Mouse (Mus musculus): ENCODE measurements around the gene Slc35e3.

Slc35e3 gene

DNA sequence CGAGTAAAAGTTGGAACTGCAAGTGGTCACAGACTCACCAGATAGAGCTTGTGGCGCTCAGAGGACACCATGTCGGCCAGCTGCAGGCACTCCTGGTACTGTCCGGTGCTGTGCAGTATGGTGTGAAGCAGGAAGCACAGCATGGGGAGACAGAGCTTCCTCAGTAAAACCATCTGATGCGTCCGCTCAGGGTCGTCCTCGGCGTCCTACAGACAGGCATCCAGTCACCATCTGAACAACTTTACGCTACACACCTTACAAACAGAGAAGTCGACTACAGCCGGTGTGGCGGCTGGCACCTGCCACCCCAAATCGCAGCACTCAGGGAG is 5.1 kb upstream of the Slc35e3 start:
- in situ Hi-C loops (cut with MboI; ENCODE audit: low sequenced_read_pairs): no loop called here

DNA sequence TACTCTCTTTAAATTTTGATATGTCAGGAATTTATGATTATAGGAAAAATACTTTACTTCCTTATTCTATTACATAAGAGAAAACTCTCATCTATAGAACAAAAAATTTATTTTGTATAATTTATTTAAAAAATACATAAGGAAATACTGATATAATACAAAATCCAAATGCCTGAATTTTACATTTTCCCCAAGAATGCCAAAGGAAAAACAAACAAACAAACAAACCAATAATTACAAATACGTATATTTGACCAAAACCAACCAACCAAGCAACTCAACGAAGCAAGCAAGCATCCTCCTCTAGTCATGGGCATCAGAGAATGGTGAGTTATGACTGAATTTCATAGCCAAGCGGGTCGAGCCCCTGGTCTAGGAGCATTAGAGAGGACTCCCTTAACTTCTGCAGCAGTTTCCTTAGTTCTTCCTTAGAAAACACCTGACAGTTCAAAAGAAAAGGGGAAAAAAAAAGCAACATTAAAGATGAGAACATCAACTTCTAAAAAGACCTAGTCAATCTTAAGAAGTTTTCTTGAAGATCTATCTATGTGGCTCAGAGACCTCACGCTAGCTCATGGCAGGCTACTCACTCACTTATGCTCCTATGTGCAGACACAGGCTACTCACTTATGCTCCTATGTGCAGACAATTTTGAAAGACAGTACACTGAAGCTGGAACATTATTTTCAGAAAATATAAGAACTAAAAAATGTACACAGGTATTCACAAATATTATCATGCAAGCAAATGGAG is 4.5 kb upstream of the Slc35e3 start:
- in situ Hi-C loops (cut with MboI; ENCODE audit: low sequenced_read_pairs): no loop called here

DNA sequence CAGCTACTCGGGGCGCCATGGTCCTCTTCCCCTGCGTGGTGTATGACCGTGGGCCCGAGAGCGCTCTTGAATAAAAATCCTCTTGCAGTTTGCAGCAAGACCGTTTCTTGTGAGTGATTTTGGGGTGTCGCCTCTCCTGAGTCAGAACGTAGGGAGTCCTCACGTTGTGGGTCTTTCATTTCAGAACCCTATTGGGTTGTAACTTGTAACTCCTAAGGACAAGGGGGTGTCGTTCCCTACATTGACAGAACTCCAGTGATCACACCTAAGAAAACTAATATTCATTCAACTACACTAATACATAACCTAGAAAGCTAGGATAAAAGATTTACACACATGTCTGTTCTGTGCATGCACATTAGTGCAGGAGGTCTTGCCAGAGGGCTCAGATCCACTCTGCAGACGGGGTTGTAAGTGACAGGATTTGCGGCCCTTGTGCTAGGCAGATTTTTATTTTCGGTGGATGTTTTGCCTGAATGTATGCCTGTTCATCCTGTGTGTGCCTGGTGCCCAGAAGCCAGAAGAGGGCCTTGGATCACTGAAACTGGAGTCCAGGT is 3.7 kb upstream of the Slc35e3 start:
- in situ Hi-C loops (cut with MboI; ENCODE audit: low sequenced_read_pairs): loop anchor here (25.0 kb wide), 1 partner anchor 612 kb away; the partner anchor contains the start of gene Gm9049

DNA sequence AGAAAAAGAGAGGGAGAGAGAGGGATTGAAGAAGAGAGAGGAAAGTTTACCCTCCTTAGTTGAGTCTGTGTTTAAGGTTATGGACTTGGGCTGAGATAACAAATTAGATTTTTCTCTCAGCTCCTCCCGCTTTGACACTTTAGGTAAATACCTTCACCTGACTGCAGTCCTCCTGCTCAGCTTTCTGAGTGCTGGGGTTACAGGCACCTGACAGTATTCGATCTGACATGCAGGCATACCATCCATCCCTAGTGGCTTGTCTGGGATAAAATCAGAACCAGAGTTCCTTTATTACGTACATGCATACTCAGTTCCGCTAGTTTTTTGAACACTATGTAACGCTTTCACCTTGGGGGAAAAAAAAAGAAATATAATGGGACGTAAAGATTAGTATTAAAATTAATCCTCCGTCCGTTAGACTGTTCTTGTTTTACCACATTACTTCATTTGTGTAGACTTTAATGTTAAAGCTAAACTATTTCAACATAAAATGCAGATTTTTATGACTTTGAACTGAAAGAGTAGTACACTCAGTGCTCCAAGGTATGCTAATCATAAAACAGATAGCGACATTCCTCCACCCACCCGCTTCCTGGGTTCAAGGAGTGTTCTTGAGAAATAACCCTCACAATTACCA is 3.0 kb upstream of the Slc35e3 start:
- in situ Hi-C loops (cut with MboI; ENCODE audit: low sequenced_read_pairs): loop anchor here (25.0 kb wide), 1 partner anchor 613 kb away; the partner anchor contains the start of gene Gm9049

DNA sequence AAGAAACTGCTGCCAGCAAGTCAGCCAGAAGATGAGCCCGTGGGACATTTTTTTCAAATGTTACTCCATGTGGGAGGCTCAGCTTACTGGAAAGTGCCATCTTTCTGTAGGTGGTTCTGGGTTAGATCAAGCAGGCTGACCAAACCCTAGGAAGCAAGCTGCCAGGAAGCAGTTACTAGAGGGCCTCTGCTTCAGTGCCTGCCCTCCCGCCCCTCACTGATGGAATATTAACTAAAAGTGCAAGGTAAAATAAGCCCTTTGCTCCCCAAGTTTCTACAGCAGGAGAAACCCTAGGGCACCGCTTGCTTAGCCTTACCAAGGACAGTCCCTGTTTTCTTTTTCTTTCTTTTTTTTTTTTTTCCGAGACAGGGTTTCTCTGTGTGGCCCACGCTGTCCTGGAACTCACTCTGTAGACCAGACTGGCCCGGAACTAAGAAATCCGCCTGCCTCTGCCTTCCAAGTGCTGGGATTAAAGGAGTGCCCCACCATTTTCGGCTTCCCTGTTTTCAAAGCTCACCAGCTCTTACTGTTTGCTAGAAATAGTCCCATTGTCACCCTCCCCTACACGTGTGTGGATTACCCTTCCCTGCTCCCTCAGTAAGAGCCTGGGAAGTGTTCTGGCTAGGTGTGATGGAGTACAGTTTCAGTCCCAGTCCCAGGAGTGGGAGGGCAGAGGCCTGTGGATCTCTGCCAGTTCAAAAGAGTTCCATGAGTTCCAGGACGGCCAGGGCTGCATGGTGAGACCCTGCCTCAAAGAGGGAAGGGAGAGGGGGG is 2.3 kb upstream of the Slc35e3 start:
- in situ Hi-C loops (cut with MboI; ENCODE audit: low sequenced_read_pairs): loop anchor here (25.0 kb wide), 1 partner anchor 614 kb away; the partner anchor contains the start of gene Gm9049

DNA sequence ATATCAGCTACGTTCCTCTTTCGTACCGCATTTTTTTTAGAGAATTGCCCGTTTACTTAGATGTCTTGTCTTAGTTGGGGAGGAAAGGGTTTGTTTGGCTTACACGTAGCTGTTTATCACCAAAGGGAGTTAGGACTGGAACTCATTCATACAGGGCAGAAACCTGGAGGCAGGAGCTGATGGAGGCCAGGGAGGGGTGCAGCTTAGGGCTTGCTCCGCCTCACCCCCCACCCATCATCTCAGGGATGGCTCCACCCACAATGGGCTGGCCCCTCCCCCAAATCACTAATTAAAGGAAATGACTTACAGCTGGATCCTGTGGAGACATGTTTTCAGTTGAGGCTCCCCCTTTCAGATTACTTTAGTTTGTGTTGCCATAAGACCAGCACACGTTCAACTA is 1.5 kb upstream of the Slc35e3 start:
- in situ Hi-C loops (cut with MboI; ENCODE audit: low sequenced_read_pairs): loop anchor here (25.0 kb wide), 1 partner anchor 615 kb away; the partner anchor contains the start of gene Gm9049

DNA sequence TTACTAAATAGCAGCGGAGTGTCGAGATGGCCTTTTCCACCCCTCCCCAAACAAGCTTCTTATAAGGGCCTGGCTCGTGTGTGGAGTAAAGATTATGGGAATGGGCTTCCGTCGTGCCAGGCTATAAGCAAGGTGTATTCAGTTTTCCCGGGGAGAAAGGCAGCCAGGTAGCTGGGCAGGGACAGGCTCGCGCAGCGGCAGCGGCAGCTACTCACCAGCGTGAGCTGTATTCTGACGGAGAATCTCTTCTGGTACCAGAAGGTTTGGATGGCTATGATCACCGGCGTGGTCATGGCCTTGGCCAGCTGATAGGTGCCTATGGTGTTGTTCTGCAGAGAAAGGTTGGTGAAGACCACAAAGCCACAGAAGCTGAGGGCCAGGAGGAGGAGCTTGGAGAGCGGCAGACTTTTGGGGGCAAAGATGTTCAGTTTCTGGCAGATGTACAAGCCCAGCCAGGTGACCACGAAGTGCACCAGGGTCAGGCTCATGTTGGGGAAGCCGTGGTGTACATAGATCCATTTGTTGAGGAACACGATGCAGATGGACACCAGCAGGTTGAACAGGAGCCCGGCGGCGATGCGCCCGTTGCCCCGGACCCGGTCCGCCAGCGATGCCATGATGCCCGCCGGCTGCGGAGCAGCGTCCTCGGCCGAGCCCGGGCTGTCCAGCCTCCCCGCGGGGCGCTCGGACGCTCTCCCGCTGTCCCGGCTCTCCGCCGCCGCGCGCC is 432 bp downstream of the Slc35e3 start:
- in situ Hi-C loops (cut with MboI; ENCODE audit: low sequenced_read_pairs): loop anchor here (25.0 kb wide), 1 partner anchor 617 kb away; the partner anchor contains the start of gene Gm9049

DNA sequence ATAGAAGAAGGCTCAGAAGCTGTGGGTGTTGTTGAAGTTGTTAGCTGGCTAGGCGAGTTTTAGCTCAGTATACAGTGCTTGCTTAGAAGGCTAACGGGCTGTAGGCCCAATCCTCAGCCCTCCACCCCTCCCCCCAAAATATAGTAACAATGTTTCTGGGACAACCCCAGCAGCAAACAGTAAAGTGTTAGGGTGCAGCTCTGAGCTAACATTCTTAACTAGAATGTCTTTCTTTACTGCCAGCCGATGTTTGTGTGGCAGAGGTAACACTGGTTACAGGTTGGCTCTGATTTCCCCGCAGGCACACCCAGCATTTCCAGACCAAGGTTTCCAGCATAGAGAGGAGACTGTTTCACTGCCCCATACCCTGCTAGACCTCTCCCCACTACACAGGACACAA is 2.2 kb downstream of the Slc35e3 start:
- in situ Hi-C loops (cut with MboI; ENCODE audit: low sequenced_read_pairs): loop anchor here (25.0 kb wide), 1 partner anchor 618 kb away; the partner anchor contains the start of gene Gm9049

DNA sequence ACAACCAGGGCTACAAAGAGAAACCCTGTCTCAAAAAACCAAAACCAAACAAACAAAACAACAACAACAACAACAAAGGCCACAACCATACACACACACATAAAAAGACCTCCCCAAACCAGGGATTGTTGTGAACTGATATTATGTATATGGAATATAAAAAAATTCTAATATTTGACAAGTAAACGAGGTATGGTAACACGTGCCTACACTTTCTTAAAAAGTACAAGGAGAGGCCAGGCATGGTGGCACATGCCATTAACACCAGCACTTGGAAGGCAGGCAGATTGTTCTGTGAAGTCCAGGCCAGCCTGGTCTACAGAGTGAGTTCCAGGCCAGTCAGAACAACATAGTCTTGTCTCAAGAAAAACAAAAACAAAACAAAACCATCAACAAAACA is 3.0 kb downstream of the Slc35e3 start:
- in situ Hi-C loops (cut with MboI; ENCODE audit: low sequenced_read_pairs): loop anchor here (25.0 kb wide), 1 partner anchor 619 kb away; the partner anchor contains the start of gene Gm9049

DNA sequence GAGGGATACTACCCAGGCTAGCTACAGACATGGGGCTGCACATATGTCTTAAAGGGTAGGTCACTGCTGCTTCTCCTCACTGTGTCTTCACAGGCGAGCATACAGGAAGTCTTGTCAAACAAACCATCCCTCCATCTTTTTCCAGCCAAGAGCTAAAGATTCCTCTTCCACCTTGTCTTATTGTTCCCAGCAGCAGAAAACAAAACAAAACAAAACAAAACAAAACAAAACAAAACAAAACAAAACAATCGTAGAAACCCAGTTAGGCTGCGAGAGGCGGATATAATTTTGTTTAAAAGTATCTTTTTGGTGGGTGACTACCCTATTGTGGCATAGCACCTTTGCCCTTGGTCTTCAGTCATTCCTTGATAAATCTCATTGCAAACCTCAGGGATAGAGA is 3.5 kb downstream of the Slc35e3 start:
- in situ Hi-C loops (cut with MboI; ENCODE audit: low sequenced_read_pairs): loop anchor here (25.0 kb wide), 1 partner anchor 620 kb away; the partner anchor contains the start of gene Gm9049

DNA sequence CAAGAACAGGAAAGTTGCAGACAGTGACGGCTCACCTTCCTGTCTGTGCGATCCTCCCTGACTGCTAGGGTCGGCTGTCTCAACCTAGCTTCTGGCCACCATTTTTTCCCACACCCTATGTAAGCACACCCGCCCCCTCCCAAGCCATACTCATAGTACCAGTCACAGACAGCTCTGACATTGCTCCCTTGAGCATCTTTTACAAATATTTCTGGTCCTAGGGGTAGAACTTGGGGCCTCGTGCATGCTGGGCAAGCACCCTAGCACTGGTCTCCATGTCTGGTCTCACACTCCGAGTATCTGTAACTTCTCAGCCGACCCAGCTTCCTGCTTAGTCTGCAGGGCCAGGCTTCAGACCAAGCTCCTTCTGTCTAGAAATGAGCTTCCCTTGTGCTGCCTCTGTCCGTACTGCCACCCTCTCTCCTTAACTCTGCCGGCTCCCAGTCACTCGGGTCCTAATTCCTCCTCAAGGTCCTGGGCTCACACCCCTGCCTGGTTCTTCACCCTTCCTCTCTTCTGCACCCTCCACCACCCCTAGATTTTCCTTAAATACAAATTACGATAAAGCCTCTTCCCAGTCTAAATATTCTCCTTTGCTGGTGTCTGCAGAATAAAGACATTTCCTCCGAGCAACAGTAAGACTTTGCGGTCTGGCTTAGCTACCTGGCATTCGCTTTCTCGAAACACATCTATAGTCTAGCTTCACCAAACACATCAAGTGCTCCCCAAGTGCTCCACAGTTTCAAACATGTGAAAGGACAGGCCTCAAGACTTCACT is 4.3 kb downstream of the Slc35e3 start:
- in situ Hi-C loops (cut with MboI; ENCODE audit: low sequenced_read_pairs): loop anchor here (25.0 kb wide), 1 partner anchor 620 kb away; the partner anchor contains the start of gene Gm9049

DNA sequence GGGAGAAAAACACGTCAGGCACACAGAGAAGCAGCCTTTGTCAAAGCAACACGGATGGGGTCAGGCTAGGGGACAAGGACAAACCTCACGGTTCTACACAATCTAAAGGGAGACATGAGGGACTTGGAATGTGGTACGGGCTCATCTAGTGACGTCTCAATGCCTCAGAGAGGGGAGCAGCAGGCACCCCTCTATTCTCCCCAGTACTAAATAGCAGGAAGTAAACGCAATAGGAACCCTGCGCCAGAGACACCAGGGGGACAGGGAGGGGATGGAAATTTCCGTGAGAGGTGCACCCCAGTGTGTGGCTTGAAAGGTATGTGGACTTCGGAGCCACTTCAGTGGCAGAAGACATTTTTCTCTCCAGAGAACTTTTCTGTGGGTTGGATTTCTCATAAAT is 5.2 kb downstream of the Slc35e3 start:
- in situ Hi-C loops (cut with MboI; ENCODE audit: low sequenced_read_pairs): loop anchor here (25.0 kb wide), 1 partner anchor 621 kb away; the partner anchor contains the start of gene Gm9049

DNA sequence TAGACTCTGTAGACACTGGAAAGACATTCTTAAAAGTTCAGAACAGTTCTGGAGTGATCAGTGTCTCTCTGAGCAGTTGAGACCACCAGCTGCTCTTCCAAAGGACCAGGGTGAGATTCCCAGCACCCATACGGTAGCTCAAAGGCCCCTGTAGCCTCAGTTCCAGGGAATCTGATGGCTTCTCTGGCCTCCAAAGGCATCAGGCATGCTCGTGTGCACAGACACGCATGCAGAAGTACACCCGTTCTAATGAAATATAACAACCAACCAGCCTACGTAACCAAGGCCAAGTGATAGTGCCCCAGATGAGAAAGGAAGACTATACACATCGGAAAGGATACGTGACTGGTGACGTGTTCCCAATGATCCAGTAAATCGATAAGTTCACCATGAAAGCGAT is 6.0 kb downstream of the Slc35e3 start:
- in situ Hi-C loops (cut with MboI; ENCODE audit: low sequenced_read_pairs): loop anchor here (25.0 kb wide), 1 partner anchor 622 kb away; the partner anchor contains the start of gene Gm9049

DNA sequence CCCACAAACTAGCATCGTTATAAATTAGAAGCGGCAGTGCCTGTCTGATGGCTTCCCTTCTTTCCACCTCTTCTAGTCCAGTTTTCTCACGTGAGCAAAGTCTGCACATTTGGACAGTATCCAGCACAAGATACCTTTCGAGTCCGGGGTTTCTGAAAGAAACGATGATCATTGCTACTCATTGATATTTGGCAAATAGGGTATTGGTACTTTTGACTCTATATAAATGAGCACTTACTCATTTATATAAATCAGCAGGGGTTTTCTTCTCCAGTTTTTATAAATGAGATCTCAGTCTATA is 6.6 kb downstream of the Slc35e3 start:
- in situ Hi-C loops (cut with MboI; ENCODE audit: low sequenced_read_pairs): loop anchor here (25.0 kb wide), 1 partner anchor 623 kb away; the partner anchor contains the start of gene Gm9049

DNA sequence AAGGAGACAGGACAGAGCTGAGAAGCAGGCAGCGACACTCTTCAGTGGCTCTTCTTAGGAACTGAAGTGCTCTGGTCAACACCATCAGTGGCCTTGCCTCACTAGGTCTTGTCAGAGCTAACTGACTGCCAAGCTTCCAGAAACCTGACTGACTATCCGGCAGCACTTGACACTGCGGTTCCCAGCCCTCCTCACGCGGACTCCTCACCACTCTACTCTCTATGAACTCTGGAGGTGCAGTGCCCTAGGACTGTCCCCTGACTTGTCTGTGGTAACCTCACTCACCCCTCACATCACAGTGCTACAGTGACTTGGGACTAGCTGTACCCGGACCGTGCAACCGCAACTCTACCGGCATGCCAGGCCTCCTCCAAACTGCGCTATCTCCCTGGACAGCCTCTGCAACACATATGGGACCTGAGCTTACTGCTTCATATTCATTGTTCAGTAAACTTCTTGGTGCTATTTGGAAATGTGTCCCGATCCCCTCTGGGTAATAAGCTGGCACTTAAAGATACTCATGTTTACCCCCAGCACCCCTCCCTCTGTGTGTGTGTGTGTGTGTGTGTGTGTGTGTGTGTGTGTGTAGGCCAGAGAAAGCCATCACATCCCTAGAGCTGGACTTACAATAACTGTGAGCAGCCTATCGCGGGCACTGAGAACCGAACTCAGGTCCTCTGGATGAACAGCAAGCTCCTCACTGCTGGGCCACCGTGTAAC is 7.1 kb downstream of the Slc35e3 start:
- in situ Hi-C loops (cut with MboI; ENCODE audit: low sequenced_read_pairs): loop anchor here (25.0 kb wide), 1 partner anchor 623 kb away; the partner anchor contains the start of gene Gm9049

DNA sequence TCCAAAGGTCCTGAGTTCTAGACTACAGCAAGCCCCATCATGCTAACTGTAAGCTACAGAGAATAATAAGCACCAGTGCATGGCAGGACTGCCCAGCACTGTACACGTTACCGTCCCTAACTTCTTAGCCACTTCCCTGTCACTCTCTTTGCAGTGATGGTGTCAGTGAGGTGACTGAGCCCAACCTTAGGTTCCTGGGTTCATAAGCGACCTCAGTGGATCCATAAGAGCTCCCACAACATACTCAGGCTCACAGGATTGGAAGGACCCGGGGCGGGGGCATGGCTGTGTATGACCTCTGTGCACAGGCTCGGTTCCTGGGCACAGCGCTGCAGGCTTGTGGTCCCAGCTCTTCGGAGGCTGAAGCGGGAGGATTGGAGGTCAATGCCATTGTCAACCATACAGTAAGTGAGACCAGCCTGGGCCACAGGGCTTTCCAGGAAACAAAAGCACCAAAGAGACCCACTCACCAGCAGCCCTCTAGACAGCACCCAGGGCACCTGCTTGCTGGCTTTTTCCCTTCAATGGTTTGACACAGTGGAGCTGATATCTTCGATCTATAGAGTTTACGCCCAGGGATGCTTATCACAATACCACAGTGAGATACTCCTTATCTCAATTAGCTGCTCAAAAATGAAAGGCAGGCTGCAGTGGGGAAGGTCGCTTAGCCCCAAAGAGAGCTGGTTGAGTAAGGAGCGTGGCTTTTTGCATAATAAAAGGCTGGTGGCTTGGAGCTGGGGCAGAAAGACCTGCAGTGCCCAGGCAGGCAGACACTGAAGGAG is 7.8 kb downstream of the Slc35e3 start:
- in situ Hi-C loops (cut with MboI; ENCODE audit: low sequenced_read_pairs): loop anchor here (25.0 kb wide), 1 partner anchor 624 kb away; the partner anchor contains the start of gene Gm9049

DNA sequence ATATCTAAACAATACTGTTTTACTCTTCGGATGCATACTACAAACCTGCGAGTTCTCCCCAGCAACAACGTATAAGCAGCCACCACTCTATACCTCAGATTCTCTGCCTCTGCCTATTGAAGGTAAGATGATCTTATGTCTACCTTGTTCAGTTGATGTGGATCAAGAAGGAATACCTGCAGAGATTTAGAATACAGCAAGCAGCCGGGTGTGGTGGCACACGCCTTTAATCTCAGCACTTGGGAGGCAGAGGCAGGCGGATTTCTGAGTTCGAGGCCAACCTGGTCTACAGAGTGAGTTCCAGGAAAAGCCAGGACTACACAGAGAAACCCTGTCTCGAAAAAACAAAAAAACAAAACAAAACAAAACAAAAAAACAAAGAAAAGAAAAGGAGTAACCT is 8.7 kb downstream of the Slc35e3 start:
- in situ Hi-C loops (cut with MboI; ENCODE audit: low sequenced_read_pairs): loop anchor here (25.0 kb wide), 1 partner anchor 625 kb away; the partner anchor contains the start of gene Gm9049

DNA sequence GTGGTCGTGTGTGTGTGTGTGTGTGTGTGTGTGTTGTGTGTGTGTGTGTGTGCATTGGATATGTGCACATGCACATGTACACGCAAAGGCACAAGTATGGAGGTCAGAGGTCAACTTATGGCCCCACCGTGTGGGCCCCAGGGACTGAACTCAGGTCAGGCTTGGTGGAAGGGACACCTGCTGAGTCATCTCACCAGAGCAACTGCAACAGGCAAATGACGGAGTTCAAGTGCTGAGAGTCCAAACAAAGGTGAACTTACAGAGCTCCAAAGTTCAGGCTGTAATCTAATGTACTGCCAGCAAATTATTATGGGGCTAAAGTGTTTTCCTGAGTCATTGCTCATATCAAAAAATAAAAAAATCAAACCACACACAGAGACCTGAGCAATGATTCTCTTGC is 9.1 kb downstream of the Slc35e3 start:
- in situ Hi-C loops (cut with MboI; ENCODE audit: low sequenced_read_pairs): loop anchor here (25.0 kb wide), 1 partner anchor 625 kb away; the partner anchor contains the start of gene Gm9049

Data from CH12F3 (cell line).